Mouse (Mus musculus) midbrain, embryonic 13.5 days (tissue): ENCODE results near the gene Tmc2. TPM values are rescaled to one million over a fixed set of nuclear protein-coding genes. Genes with fewer than 3 reads are reported as not detected.

Experiments
- polyA plus RNA-seq: library from polyadenylated mRNA; unstranded; fragments of >200 nt; fragmentation: Nextera tagmentation; extraction: Ambion mirVana; gene quantifications from 2 replicates; pipeline ENCODE4 v1.2.1, GENCODE M21; 2015

Gene Tmc2
- polyA plus RNA-seq, 1 experiment from 2014 or later: not detected

Other genes starting within 250 kb of the Tmc2 start
- not detected in 2 replicates for gene Tgm3, start 182.8 kb upstream of the Tmc2 start, polyA plus RNA-seq
- 0.05 and 0.15 TPM in 2 replicates for gene Tgm6, start 82.8 kb upstream of the Tmc2 start, polyA plus RNA-seq
- 424 and 459 TPM in 2 replicates for gene Snrpb, start 15.8 kb upstream of the Tmc2 start, polyA plus RNA-seq
- gene Nop56, start 79.2 kb downstream of the Tmc2 start, polyA plus RNA-seq: 246 and 261 TPM in 2 replicates
- 154 and 165 TPM in 2 replicates for gene Idh3b, start 89.4 kb downstream of the Tmc2 start, polyA plus RNA-seq
- 2.1 and 2.7 TPM in 2 replicates for gene Ebf4, start 100.0 kb downstream of the Tmc2 start, polyA plus RNA-seq
- gene Cpxm1, start 202.4 kb downstream of the Tmc2 start, polyA plus RNA-seq: 13.6 and 16.4 TPM in 2 replicates
- 0.17 TPM in 2 replicates for gene Gm28372, start 210.0 kb downstream of the Tmc2 start, polyA plus RNA-seq
- 0.46 and 0.58 TPM in 2 replicates for gene 1700020A23Rik, start 210.1 kb downstream of the Tmc2 start, polyA plus RNA-seq
- gene Tmem239, start 211.3 kb downstream of the Tmc2 start, polyA plus RNA-seq: not detected in 2 replicates
- gene Vps16, start 229.1 kb downstream of the Tmc2 start, polyA plus RNA-seq: 112 and 124 TPM in 2 replicates
- gene Pced1a, start 229.5 kb downstream of the Tmc2 start, polyA plus RNA-seq: 10.8 and 11.9 TPM in 2 replicates